Mouse (Mus musculus) forebrain, postnatal 0 days (tissue): ENCODE results near the gene Dmrta2. TPM values are rescaled to one million over a fixed set of nuclear protein-coding genes. Genes with fewer than 3 reads are reported as not detected.

Experiments used
- ATAC-seq: fragments of 200-750 bp; cut with Nextera tagmentation; 2 replicates; pipeline ENCODE4 v1.8.0; 2017; ENCODE audit warnings: mild to moderate bottlenecking, moderate library complexity
- DNase-seq: peaks from one replicate; pipeline ENCODE4 v3.0.0-alpha.2; 2015
- H3K27ac ChIP-seq: fragments of 300-500 bp; sonication (generic); 2 replicates; pipeline ENCODE4 v1.5.1; 2014; ENCODE audit warnings: low read depth, mild to moderate bottlenecking, antibody characterized with exemption, low read length, moderate library complexity, mixed read lengths
- H3K27me3 ChIP-seq: fragments of 300-500 bp; sonication (generic); 2 replicates; pipeline ENCODE4 v1.6.1; 2014; ENCODE audit warnings: mild to moderate bottlenecking, low read length, mixed read lengths; ENCODE audit not compliant: insufficient read depth
- H3K36me3 ChIP-seq: fragments of 300-500 bp; sonication (generic); 2 replicates; pipeline ENCODE4 v1.6.1; 2014; ENCODE audit warnings: mild to moderate bottlenecking, moderate library complexity; ENCODE audit not compliant: insufficient read depth
- H3K4me1 ChIP-seq: fragments of 300-500 bp; sonication (generic); 2 replicates; pipeline ENCODE4 v1.6.1; 2014; ENCODE audit warnings: antibody characterized with exemption; ENCODE audit not compliant: insufficient read depth
- H3K4me2 ChIP-seq: fragments of 300-500 bp; sonication (generic); 2 replicates; pipeline ENCODE4 v1.6.1; 2014; ENCODE audit warnings: low read depth, mild to moderate bottlenecking, moderate library complexity
- H3K4me3 ChIP-seq: fragments of 300-500 bp; sonication (generic); 2 replicates; pipeline ENCODE4 v1.5.1; 2014; ENCODE audit warnings: low read depth, low read length, mixed read lengths
- H3K9ac ChIP-seq: fragments of 300-500 bp; sonication (generic); 2 replicates; pipeline ENCODE4 v1.6.1; 2014; ENCODE audit warnings: mild to moderate bottlenecking
- H3K9me3 ChIP-seq: fragments of 300-500 bp; sonication (generic); 2 replicates; pipeline ENCODE4 v1.6.1; 2016; ENCODE audit warnings: low read length
- CTCF ChIP-seq: sonication (generic); IDR thresholded peaks from 2 replicates; pipeline ENCODE4 v1.5.1; 2016; ENCODE audit warnings: antibody characterized with exemption, control low read depth, low read depth
- WGBS: fragments of 180-500 bp; shearing (Covaris S2); extraction: QIAGEN DNeasy Blood & Tissue Kit; methylation state at CpG from one replicate; pipeline ENCODE4 v1.1.7; 2014; 5-methylcytosine and 5-hydroxymethylcytosine counted together
- polyA plus RNA-seq: library from polyadenylated mRNA; unstranded; fragments of >200 nt; fragmentation: Nextera tagmentation; extraction: Ambion mirVana; gene quantifications from 2 replicates; pipeline ENCODE4 v1.2.1, GENCODE M21; 2015
- total RNA-seq: library from RNA; depleted of rRNA; stranded (reverse); fragments of >200 nt; gene quantifications from 2 replicates; pipeline ENCODE4 v1.2.3, GENCODE M21; 2014

The Dmrta2 gene
- total and polyA plus RNA-seq, 2 experiments from 2014 or later: 1.4 to 6.3 TPM

- DNase-seq (peak; percentile 66), ATAC-seq (no peak)
- Histone ChIP-seq H3K9ac (peak overlapping the region; percentile 33), H3K36me3 (no peaks in the 10 kb centered on the region), H3K9me3 (no peaks in the 10 kb centered on the region), H3K4me3 (peak overlapping the region; percentile 36), H3K27me3 (peaks cover 38% of the 10 kb centered on the region), H3K4me1 (no peaks in the 10 kb centered on the region), H3K4me2 (peak overlapping the region; percentile 60), H3K27ac (no peak overlapping the region)
- TF ChIP-seq CTCF: no peak
- 5% methylated on average over 49 of the region's 49 CpGs for WGBS
Observed at GRCm38 (mm10) chr4:109983281-109984001, 5.6 kb downstream of the Dmrta2 start.

GRCm38 (mm10) chr4:109984011-109984411, 6.2 kb downstream of the Dmrta2 start:
- ATAC-seq (no peak), DNase-seq (no peak)
- no peak for TF ChIP-seq CTCF
- 1% methylated on average over 24 of the region's 24 CpGs for WGBS
- Histone ChIP-seq H3K36me3 (no peaks in the 10 kb centered on the region), H3K27me3 (peaks cover 39% of the 10 kb centered on the region), H3K9me3 (no peaks in the 10 kb centered on the region), H3K4me3 (peak overlapping the region; percentile 36; the same call in 1 of the 2 replicates), H3K27ac (no peak overlapping the region), H3K9ac (peak overlapping the region; percentile 33), H3K4me2 (peak overlapping the region; percentile 60), H3K4me1 (no peaks in the 10 kb centered on the region)

- H3K4me1 ChIP-seq: no peaks in the 10 kb centered on the region
- H3K4me3 ChIP-seq: peak overlapping the region; percentile 36; the same call in 1 of the 2 replicates
- H3K9me3 ChIP-seq: no peaks in the 10 kb centered on the region
- peak; percentile 36 for DNase-seq
- WGBS: 6% methylated on average over 38 of the region's 38 CpGs
- H3K27ac ChIP-seq: no peak overlapping the region
- no peaks in the 10 kb centered on the region for H3K36me3 ChIP-seq
- no peak for ATAC-seq
- H3K27me3 ChIP-seq: peaks cover 32% of the 10 kb centered on the region
- H3K9ac ChIP-seq: no peak overlapping the region
- TF ChIP-seq CTCF: no peak
- peak overlapping the region; percentile 29 for H3K4me2 ChIP-seq
Observed at GRCm38 (mm10) chr4:109984496-109985423, 6.9 kb downstream of the Dmrta2 start.

GRCm38 (mm10) chr4:109985424-109986172, 7.7 kb downstream of the Dmrta2 start:
- no peak overlapping the region for H3K9ac ChIP-seq
- no peaks in the 10 kb centered on the region for H3K9me3 ChIP-seq
- 9% methylated on average over 16 of the region's 16 CpGs for WGBS
- no peaks in the 10 kb centered on the region for H3K36me3 ChIP-seq
- peaks cover 30% of the 10 kb centered on the region for H3K27me3 ChIP-seq
- H3K4me2 ChIP-seq: peak overlapping the region; percentile 29; the same call in 1 of the 2 replicates
- H3K4me3 ChIP-seq: no peak overlapping the region
- TF ChIP-seq CTCF: no peak
- no peaks in the 10 kb centered on the region for H3K4me1 ChIP-seq
- no peak overlapping the region for H3K27ac ChIP-seq
- ATAC-seq: no peak
- peak; percentile 32 for DNase-seq

GRCm38 (mm10) chr4:109986301-109986700, 8.4 kb downstream of the Dmrta2 start:
- Histone ChIP-seq H3K9ac (no peak overlapping the region), H3K36me3 (no peaks in the 10 kb centered on the region), H3K27ac (no peak overlapping the region), H3K27me3 (peaks cover 26% of the 10 kb centered on the region), H3K4me1 (no peaks in the 10 kb centered on the region), H3K9me3 (no peaks in the 10 kb centered on the region), H3K4me2 (no peak overlapping the region), H3K4me3 (no peak overlapping the region)
- DNase-seq (peak; percentile 21), ATAC-seq (no peak)
- WGBS: 12% methylated on average over 9 of the region's 9 CpGs
- no peak for TF ChIP-seq CTCF

GRCm38 (mm10) chr4:109986748-109987355, 9.0 kb downstream of the Dmrta2 start:
- no peak for ATAC-seq
- no peak overlapping the region for H3K4me3 ChIP-seq
- H3K9ac ChIP-seq: no peak overlapping the region
- H3K4me1 ChIP-seq: no peaks in the 10 kb centered on the region
- TF ChIP-seq CTCF: no peak
- WGBS: 15% methylated on average over 13 of the region's 13 CpGs
- no peak overlapping the region for H3K4me2 ChIP-seq
- no peak overlapping the region for H3K27ac ChIP-seq
- no peaks in the 10 kb centered on the region for H3K36me3 ChIP-seq
- H3K27me3 ChIP-seq: peaks cover 26% of the 10 kb centered on the region
- DNase-seq: peak; percentile 17
- no peaks in the 10 kb centered on the region for H3K9me3 ChIP-seq
